Mouse (Mus musculus): ENCODE data around the gene Lmbr1. TPM values are rescaled to one million over a fixed set of nuclear protein-coding genes. Genes with fewer than 3 reads are reported as not detected.

The Lmbr1 gene
- total and polyA plus RNA-seq, 3 experiments: not detected

DNA sequence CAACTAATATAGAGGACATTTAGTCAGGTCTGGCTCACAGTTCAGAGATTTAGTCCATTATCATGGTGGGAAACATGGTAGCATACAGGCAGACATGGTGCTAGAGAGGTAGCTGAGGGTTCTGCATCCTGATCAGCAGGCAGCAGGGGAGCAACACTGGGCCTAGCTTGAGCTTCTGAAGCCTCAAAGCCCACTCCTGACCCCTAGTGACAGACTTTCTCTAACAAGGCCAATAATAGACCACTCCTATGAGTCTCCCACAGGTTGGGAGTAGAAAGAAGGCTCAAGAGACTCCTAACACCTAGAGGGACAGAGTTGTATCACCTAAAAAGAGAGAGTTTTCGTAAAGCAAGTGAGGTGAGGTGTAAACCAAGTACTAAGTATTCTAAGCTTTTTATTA lies 4.6 kb upstream of the Lmbr1 start:
- no peak overlapping the region for H3K9ac ChIP-seq (ENCODE audit: insufficient read depth, low read depth)
- no peak for TF ChIP-seq PAX5 (IDR thresholded peaks at IDR 0.05; ENCODE audit: low read length)
- TF ChIP-seq MAZ (IDR thresholded peaks at IDR 0.05; ENCODE audit: low read depth, low read length): no peak
- TF ChIP-seq USF2 (conservative IDR thresholded peaks at IDR 0.05; ENCODE audit: low read depth, low read length): no peak
- TF ChIP-seq KAT2A (IDR thresholded peaks at IDR 0.05; ENCODE audit: insufficient replicate concordance, low read length): no peak
- no peak for TF ChIP-seq ZKSCAN1 (IDR thresholded peaks at IDR 0.05; ENCODE audit: borderline replicate concordance, low read depth, low read length)
- no peak for TF ChIP-seq IRF4 (IDR thresholded peaks at IDR 0.05; ENCODE audit: low read depth, low read length)
- no peak for TF ChIP-seq NRF1 (IDR thresholded peaks at IDR 0.05; ENCODE audit: low read depth, low read length)
- no peak for TF ChIP-seq RCOR1 (conservative IDR thresholded peaks at IDR 0.05; ENCODE audit: low read depth, low read length)
- TF ChIP-seq GABPA (IDR thresholded peaks at IDR 0.05; ENCODE audit: insufficient replicate concordance, low read depth, low read length): no peak
- TF ChIP-seq TCF12 (IDR thresholded peaks at IDR 0.05; ENCODE audit: low read depth, low read length): no peak
- TF ChIP-seq POLR2A (IDR thresholded peaks at IDR 0.05; ENCODE audit: low read depth, low read length): no peak
- peak; percentile 18 for TF ChIP-seq RAD21 (IDR thresholded peaks at IDR 0.05; ENCODE audit: low read depth, low read length)
- no peak for TF ChIP-seq HCFC1 (IDR thresholded peaks at IDR 0.05; ENCODE audit: low read depth, low read length)
- TF ChIP-seq ZNF384 (IDR thresholded peaks at IDR 0.05; ENCODE audit: low read depth, low read length): no peak
- TF ChIP-seq ZMIZ1 (IDR thresholded peaks at IDR 0.05; ENCODE audit: low read depth, low read length): no peak
- TF ChIP-seq CTCF (conservative IDR thresholded peaks at IDR 0.05 in 1 of 2, IDR thresholded peaks at IDR 0.05 in 1 of 2; ENCODE audit: low read depth in 2 of 2, low read length in 2 of 2): peak in 1 of 2 experiments; percentile 41; a peak in 2 of 4 replicates
- no peaks in the 10 kb centered on the region for H3K36me3 ChIP-seq (replicated peaks in 1 of 2; ENCODE audit: control insufficient read depth in 1 of 2, insufficient read depth in 1 of 2, low read length in 1 of 2)
- H3K4me3 ChIP-seq (replicated peaks in 1 of 3; ENCODE audit: low read depth in 2 of 3, low read length in 2 of 3, poor library complexity in 1 of 3): no peak overlapping the region
- dilution Hi-C loops (cut with MboI; ENCODE audit: extremely low pct_ligation_motif_present, extremely low pct_unique_long_range_greater_than_20kb, low sequenced_read_pairs) (no loop called here), in situ Hi-C loops (cut with MboI; ENCODE audit: low pct_ligation_motif_present, low pct_unique_long_range_greater_than_20kb, low sequenced_read_pairs) (no loop called here)
- no peaks in the 10 kb centered on the region for H3K4me1 ChIP-seq (ENCODE audit: control insufficient read depth in 1 of 2, insufficient read depth in 2 of 2)
- H3K9me3 ChIP-seq (replicated peaks; ENCODE audit: low read length): no peaks in the 10 kb centered on the region
- H3K27me3 ChIP-seq (replicated peaks): no peaks in the 10 kb centered on the region
- H3K4me2 ChIP-seq (ENCODE audit: insufficient read depth, low read depth, poor library complexity, severe bottlenecking): no peak overlapping the region
- no peaks in the 10 kb centered on the region for H3K79me2 ChIP-seq (replicated peaks; ENCODE audit: control insufficient read depth, extremely low read depth, insufficient read depth, poor library complexity, severe bottlenecking)
- DNase-seq (ENCODE audit: extremely low read depth): no peak
- no peak overlapping the region for H3K27ac ChIP-seq (ENCODE audit: insufficient read depth, low read depth)

DNA sequence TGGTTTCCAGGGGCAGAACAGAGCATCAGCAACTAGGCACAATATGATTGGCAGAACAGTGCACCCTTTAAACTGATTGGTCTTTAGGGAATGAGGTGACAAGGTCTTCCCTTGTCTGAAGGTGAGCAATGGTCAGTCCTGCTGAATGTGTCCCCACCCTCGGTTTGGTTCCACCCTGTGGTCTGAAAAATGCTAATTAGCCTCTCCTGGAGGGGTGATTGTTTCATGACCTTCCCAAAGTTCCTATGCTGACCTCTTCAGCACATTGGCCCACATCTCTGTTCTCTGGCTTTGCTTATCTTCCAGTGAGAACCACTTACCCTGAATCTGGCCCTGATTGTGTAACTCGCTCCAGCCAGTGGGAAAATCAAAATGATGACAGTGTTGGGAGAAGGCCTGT lies 1.9 kb upstream of the Lmbr1 start:
- in situ Hi-C loops (cut with MboI; ENCODE audit: low pct_ligation_motif_present, low pct_unique_long_range_greater_than_20kb, low sequenced_read_pairs) (no loop called here), dilution Hi-C loops (cut with MboI; ENCODE audit: extremely low pct_ligation_motif_present, extremely low pct_unique_long_range_greater_than_20kb, low sequenced_read_pairs) (no loop called here)
- Histone ChIP-seq H3K9me3 (replicated peaks; ENCODE audit: low read length) (no peaks in the 10 kb centered on the region), H3K36me3 (replicated peaks in 1 of 2; ENCODE audit: control insufficient read depth in 1 of 2, insufficient read depth in 1 of 2, low read length in 1 of 2) (no peaks in the 10 kb centered on the region), H3K4me1 (ENCODE audit: control insufficient read depth in 1 of 2, insufficient read depth in 2 of 2) (no peaks in the 10 kb centered on the region), H3K27me3 (replicated peaks) (no peaks in the 10 kb centered on the region), H3K27ac (ENCODE audit: insufficient read depth, low read depth) (no peak overlapping the region), H3K4me3 (replicated peaks in 1 of 3; ENCODE audit: low read depth in 2 of 3, low read length in 2 of 3, poor library complexity in 1 of 3) (no peak overlapping the region), H3K4me2 (ENCODE audit: insufficient read depth, low read depth, poor library complexity, severe bottlenecking) (no peak overlapping the region), H3K9ac (ENCODE audit: insufficient read depth, low read depth) (no peak overlapping the region), H3K79me2 (replicated peaks; ENCODE audit: control insufficient read depth, extremely low read depth, insufficient read depth, poor library complexity, severe bottlenecking) (no peaks in the 10 kb centered on the region)
- DNase-seq (ENCODE audit: extremely low read depth): no peak
- TF ChIP-seq MEF2A (IDR thresholded peaks at IDR 0.05; ENCODE audit: borderline replicate concordance, low read depth, low read length) (no peak), EP300 (IDR thresholded peaks at IDR 0.05; ENCODE audit: low read length) (no peak), GABPA (IDR thresholded peaks at IDR 0.05; ENCODE audit: insufficient replicate concordance, low read depth, low read length) (no peak), BHLHE40 (IDR thresholded peaks at IDR 0.05; ENCODE audit: low read depth, low read length) (no peak), USF2 (conservative IDR thresholded peaks at IDR 0.05; ENCODE audit: low read depth, low read length) (no peak), JUN (IDR thresholded peaks at IDR 0.05; ENCODE audit: insufficient read depth, low read depth, low read length) (no peak), HCFC1 (IDR thresholded peaks at IDR 0.05; ENCODE audit: low read depth, low read length) (no peak), POLR2A (IDR thresholded peaks at IDR 0.05; ENCODE audit: low read depth, low read length) (no peak), RAD21 (IDR thresholded peaks at IDR 0.05; ENCODE audit: low read depth, low read length) (no peak), UBTF (IDR thresholded peaks at IDR 0.05; ENCODE audit: low read depth, low read length) (no peak), MXI1 (IDR thresholded peaks at IDR 0.05; ENCODE audit: low read depth, low read length) (no peak), NELFE (IDR thresholded peaks at IDR 0.05; ENCODE audit: low read depth, low read length) (no peak), CHD1 (IDR thresholded peaks at IDR 0.05; ENCODE audit: low read depth, low read length) (no peak), USF1 (IDR thresholded peaks at IDR 0.05; ENCODE audit: low read depth, low read length) (no peak), JUND (conservative IDR thresholded peaks at IDR 0.05; ENCODE audit: low read depth, low read length) (no peak), CHD2 (IDR thresholded peaks at IDR 0.05; ENCODE audit: low read length) (no peak), ETS1 (conservative IDR thresholded peaks at IDR 0.05; ENCODE audit: low read depth, low read length) (no peak)

Data from CH12.LX (cell line).